Mouse (Mus musculus): ENCODE results near the gene Rps13.

Gene Rps13

DNA sequence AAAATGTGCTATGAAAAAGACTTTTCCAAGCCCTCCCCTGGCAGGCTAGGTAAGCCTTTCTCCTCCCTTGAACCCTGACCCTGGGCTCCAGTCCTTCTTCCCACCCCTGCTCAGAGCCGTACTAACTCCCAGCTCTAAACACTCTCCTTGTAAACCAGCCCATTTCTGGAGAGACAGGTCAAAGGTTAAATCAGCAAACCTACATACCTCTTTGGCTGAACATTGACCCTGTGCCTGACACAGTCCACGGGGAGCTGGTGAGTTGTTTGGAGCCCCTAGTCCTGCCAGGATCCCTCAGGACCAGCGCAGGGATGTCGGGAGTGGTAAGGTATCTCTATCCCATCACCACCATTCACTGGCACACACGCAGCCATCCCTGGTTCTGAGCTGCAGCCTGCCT lies 41.6 kb downstream of the Rps13 start:
- no peak for DNase-seq (ENCODE audit: low read depth, low spot score)

DNA sequence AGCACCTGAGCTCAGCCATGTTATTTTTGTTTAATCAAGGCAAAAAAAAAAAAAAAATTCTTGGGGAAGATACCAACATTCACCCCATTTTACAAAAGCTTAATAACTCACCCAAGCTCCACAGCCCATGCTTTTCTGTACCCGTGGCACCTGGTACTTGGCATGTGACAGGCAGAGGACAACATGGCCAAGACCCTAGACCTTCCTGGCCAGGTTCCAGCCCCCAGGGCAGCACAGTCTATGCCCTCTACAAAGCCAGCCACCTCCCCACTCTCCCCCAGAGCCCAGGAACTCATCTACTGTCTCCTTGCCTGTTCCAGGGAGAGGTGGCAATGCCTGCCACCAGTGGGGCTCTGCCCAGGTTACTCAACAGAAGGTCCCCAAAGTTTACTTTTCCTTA lies 43.4 kb downstream of the Rps13 start:
- DNase-seq (ENCODE audit: low read depth, low spot score): no peak

DNA sequence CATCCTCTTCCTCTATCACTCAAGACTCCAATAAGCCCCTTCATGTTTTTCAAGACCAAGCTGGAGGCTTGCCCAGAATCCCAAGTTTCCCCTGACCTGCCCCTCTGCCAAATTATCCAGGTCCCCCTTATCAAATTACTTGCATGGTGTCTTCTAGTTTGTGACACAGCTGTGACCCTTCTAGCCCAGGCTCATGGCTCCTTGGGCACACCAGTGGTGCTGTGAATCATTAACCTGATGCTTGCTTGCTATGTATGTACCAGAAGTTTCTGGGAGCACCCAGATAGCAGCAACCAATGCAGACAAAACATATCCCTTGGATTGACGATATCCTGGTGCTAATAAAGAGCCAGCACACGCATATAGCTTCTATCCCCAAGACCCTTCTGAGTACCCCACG lies 45.0 kb downstream of the Rps13 start:
- no peak for DNase-seq (ENCODE audit: low read depth, low spot score)

GRCm38 (mm10) chr7:116287959-116288358 lies 46.0 kb downstream of the Rps13 start:
- DNase-seq (ENCODE audit: low read depth, low spot score): no peak

GRCm38 (mm10) chr7:116286611-116287355 lies 47.2 kb downstream of the Rps13 start:
- no peak for DNase-seq (ENCODE audit: low read depth, low spot score)

DNA sequence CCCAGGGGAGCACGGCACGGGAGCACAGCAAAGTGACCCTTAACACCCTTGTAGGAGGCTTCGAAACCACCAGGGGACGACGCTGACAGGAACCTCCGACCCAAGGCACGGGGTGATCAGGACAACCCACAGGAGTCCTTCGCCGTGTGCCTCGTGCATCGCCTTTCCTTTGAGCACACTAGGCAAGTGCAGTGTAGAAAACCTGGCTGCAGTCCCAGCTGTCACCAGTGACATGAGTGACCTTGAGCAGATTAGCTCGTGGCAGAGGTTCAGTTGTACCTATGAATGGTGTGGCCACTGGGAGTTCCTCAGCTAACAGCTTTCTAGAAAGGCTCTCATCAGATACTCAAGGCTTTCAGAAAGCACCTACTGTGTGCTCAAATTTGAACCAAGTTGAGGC lies 47.8 kb downstream of the Rps13 start:
- DNase-seq (ENCODE audit: low read depth, low spot score): no peak

DNA sequence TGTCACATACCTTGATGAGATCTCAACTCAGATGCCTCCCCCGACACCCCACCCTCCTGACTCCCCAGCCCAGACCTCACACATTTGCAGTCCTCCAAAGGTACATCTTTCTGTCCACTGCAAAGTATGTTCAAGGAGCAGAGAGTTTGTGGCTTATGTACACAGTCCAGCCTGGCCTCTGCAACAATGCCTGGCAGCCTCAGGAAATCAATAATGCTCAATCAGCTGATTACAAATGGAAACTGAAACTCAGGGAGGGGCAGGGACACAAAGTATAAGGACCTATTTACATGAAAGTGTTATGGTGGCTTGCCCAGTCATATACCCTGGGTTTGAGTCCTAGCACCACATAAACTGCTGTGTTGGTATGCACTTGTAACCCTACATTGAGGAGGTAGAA lies 48.8 kb downstream of the Rps13 start:
- no peak for DNase-seq (ENCODE audit: low read depth, low spot score)

DNA sequence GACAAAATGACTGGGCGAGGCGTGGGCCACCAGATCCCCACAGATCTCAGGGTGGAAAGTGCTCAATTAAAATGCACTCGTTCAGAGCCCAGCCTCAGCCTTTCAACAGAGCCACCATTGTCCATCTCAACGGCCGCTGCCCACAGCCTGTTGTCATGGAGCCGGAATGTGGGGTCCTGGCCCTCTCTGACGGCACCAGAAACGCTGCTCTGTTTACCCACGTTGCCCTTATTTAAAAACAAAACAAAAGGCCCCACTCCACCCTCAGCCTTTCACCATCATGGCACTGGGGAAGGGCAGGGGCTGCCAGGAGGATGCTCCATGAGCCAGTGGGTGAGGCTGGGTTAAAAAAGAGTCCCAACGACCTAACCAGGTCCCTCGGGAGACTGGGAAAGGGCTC lies 51.2 kb downstream of the Rps13 start:
- DNase-seq (ENCODE audit: low read depth, low spot score): peak; percentile 23

Measured in embryo, embryonic 11.5 days (tissue).